Mouse (Mus musculus) liver (tissue): ENCODE data around the gene Tdpoz3.
"Not testable (repeated sequence)": the region's sequence is repeated elsewhere in the genome, so short reads cannot be mapped to it uniquely, and the experiment has no call there.

ENCODE experiments used
- DNase-seq: peaks from one replicate; pipeline ENCODE4 v3.0.0-alpha.2; 2020; ENCODE audit warnings: mixed read lengths

Gene Tdpoz3

DNA sequence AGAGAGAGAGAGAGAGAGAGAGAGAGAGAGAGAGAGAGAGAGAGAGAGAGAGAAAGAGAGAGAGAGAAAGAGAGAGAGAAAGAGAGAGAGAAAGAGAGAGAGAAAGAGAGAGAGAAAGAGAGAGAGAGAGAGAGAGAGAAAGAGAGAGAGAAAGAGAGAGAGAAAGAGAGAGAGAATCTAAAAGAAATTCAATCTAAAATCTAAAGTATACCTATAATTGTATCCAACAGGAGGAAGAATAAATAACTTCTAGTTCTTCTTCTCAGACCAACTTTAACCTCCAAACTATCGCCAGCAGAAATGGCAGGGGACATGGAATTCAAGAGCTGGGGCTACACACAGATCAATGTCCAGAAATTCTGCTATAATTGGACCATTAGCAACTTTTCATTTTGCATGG is at the start of gene Tdpoz3:
Gene Tdpoz3, plus strand, starts transcription at position 301 of the 400 bp plus-strand sequence.
- not testable (repeated sequence) for DNase-seq

DNA sequence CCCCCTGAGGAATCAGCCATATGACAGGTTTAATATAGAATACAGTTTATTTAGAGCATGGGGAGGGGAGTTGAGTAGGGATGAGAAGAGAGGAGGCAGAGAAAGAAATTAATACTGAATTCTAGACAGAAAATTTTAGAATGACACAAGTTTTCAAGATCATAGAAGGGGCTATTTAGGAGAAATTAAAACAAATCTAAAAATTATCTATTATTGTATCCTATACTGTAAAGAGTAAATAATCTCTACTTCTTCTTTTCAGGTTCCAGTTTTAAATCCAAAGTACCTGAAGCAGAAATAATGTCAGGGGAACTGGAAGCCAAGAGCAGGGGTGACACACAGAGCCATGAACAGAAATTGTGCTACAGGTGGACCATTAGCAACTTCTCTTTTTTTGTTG is 29.7 kb upstream of the Tdpoz3 start, which contains the start of gene Tdpoz4:
Gene Tdpoz4, plus strand, starts transcription at position 301 of the 400 bp plus-strand sequence.
- not testable (repeated sequence) for DNase-seq

DNA sequence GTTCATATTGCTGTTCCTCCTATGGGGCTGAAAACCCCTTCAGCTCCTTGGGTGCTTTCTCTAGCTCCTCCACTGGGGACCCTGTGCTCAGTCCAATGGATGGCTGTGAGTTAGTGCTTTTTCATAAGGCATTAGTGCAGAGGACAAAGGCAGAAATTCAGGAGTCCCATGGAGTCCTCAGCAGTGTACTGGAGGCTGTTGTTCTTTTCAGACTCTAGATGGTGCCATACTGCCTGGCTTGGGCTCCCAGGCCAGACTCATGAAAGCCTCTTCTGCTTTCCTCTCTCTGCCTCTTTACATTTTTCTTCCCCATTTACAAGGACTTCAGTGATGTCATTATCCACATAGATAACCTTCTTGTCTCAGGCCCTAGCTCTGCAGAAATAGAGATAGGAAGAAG is 12.5 kb upstream of the Tdpoz3 start:
- DNase-seq, result not testable (repeated sequence)

DNA sequence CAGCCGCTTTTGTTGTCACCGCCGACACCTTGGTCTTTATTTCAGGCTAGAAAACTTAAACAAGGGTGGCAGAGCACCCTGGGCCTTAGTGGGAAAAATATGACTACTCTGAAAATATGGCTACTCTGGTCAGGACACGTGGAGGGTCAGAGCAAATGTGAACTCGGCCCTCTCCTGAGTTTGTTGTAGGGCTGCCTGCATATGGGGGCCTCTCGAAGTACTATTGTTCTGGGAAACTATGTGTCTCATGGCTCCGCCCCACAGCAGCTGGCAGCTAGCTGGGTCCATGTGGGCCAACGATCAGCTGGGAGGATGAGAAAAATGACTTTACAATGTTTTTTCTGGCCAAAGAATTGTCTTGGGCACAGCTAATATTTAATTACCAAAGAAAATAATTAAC is 33.1 kb downstream of the Tdpoz3 start:
- not testable (repeated sequence) for DNase-seq

DNA sequence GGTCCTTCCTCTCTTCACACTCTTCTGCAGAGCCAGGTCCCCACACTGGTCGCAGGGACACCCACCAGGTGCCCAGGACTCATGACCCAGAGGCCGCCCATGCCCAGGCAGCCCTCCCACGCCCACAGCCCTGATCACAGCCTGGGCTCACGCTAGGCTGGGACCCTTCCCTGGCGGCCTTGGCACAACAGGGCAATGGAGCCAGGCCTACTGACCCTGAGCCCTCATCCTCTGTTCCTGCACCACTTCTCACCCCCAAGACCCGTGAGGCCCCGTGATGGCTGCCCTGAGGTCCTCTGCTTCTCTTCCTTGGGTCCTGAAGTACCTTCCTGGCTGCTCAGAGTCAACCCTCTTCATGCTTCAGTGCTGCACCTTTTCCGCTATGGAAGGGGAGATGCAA is 44.8 kb downstream of the Tdpoz3 start:
- not testable (repeated sequence) for DNase-seq
